Mouse (Mus musculus): ENCODE results near the gene Plagl1. TPM values are rescaled to one million over a fixed set of nuclear protein-coding genes. Genes with fewer than 3 reads are reported as not detected.

The Plagl1 gene
- total and polyA plus RNA-seq, 3 experiments: not detected

GRCm38 (mm10) chr10:13180211-13180610 lies 119.9 kb downstream of the Plagl1 start:
- Histone ChIP-seq H3K4me3 (ENCODE audit: control insufficient read depth in 1 of 2, insufficient read depth in 1 of 2, low read depth in 2 of 2, low read length in 2 of 2) (no peak overlapping the region), H3K9ac (ENCODE audit: control insufficient read depth, low read depth, low read length, poor library complexity, severe bottlenecking) (no peak overlapping the region), H3K79me2 (ENCODE audit: control insufficient read depth, insufficient read depth, low read length, poor library complexity) (no peaks in the 10 kb centered on the region), H3K27me3 (ENCODE audit: control insufficient read depth in 1 of 2, insufficient read depth in 2 of 2, low read length in 2 of 2) (no peaks in the 10 kb centered on the region), H3K4me1 (ENCODE audit: control insufficient read depth in 1 of 2, insufficient read depth in 2 of 2, low read length in 2 of 2) (peaks cover 9 to 12% of the 10 kb centered on the region in 2 experiments), H3K36me3 (ENCODE audit: control insufficient read depth in 1 of 2, insufficient read depth in 2 of 2, low read length in 2 of 2) (peaks cover 14 to 30% of the 10 kb centered on the region in 2 experiments), H3K9me3 (replicated peaks; ENCODE audit: insufficient read depth, low read length) (no peaks in the 10 kb centered on the region), H3K27ac (ENCODE audit: control insufficient read depth, low read depth, low read length) (no peak overlapping the region)
- TF ChIP-seq BHLHE40 (IDR thresholded peaks at IDR 0.05; ENCODE audit: borderline replicate concordance, low read depth, low read length) (no peak), POLR2AphosphoS5 (IDR thresholded peaks at IDR 0.05; ENCODE audit: borderline replicate concordance, low read depth, low read length) (no peak)
- DNase-seq (ENCODE audit: low read depth, low spot score): no peak

Other genes starting within 250 kb of the Plagl1 start
- 2.3 and 3.4 TPM in 2 replicates for gene Utrn, start 191.1 kb upstream of the Plagl1 start, total RNA-seq (2012; rRNA removed)
- gene Utrn, start 191.1 kb upstream of the Plagl1 start, polyA plus RNA-seq (2012; ENCODE audit: insufficient read depth in 1 of 2, insufficient read length in 2 of 2, low read depth in 1 of 2, low replicate concordance in 2 of 2, missing spikeins in 1 of 2): 1 to 10 TPM in 1 of 2 experiments, not detected in 1; 4.3 TPM
- 1.9 and 3.2 TPM in 2 replicates for gene Stx11, start 96.2 kb upstream of the Plagl1 start, total RNA-seq (2012; rRNA removed)
- 1 to 10 TPM in 1 of 2 experiments, not detected in 1; 2.9 TPM for gene Stx11, start 96.2 kb upstream of the Plagl1 start, polyA plus RNA-seq (2012; ENCODE audit: insufficient read depth in 1 of 2, insufficient read length in 2 of 2, low read depth in 1 of 2, low replicate concordance in 2 of 2, missing spikeins in 1 of 2)
- 16.6 and 17.5 TPM in 2 replicates for gene Sf3b5, start 55.2 kb upstream of the Plagl1 start, total RNA-seq (2012; rRNA removed)
- gene Sf3b5, start 55.2 kb upstream of the Plagl1 start, polyA plus RNA-seq (2012; ENCODE audit: insufficient read depth in 1 of 2, insufficient read length in 2 of 2, low read depth in 1 of 2, low replicate concordance in 2 of 2, missing spikeins in 1 of 2): 10 to 100 TPM in 1 of 2 experiments, not detected in 1; 57.4 TPM
- not detected in 2 replicates for gene Zc2hc1b, start 117.5 kb downstream of the Plagl1 start, total RNA-seq (2012; rRNA removed)
- gene Zc2hc1b, start 117.5 kb downstream of the Plagl1 start, polyA plus RNA-seq (2012; ENCODE audit: insufficient read depth in 1 of 2, insufficient read length in 2 of 2, low read depth in 1 of 2, low replicate concordance in 2 of 2, missing spikeins in 1 of 2): under 1 TPM in 1 of 2 experiments, not detected in 1; 0.07 TPM
- 25.0 and 29.4 TPM in 2 replicates for gene Ltv1, start 132.7 kb downstream of the Plagl1 start, total RNA-seq (2012; rRNA removed)
- 10 to 100 TPM in 1 of 2 experiments, not detected in 1; 58.1 TPM for gene Ltv1, start 132.7 kb downstream of the Plagl1 start, polyA plus RNA-seq (2012; ENCODE audit: insufficient read depth in 1 of 2, insufficient read length in 2 of 2, low read depth in 1 of 2, low replicate concordance in 2 of 2, missing spikeins in 1 of 2)